Mouse (Mus musculus): ENCODE data around the gene Trrap. TPM values are rescaled to one million over a fixed set of nuclear protein-coding genes. Genes with fewer than 3 reads are reported as not detected.

Trrap gene
- total and polyA plus RNA-seq, 3 experiments: 18.2 to 77.0 (median 55.0) TPM

DNA sequence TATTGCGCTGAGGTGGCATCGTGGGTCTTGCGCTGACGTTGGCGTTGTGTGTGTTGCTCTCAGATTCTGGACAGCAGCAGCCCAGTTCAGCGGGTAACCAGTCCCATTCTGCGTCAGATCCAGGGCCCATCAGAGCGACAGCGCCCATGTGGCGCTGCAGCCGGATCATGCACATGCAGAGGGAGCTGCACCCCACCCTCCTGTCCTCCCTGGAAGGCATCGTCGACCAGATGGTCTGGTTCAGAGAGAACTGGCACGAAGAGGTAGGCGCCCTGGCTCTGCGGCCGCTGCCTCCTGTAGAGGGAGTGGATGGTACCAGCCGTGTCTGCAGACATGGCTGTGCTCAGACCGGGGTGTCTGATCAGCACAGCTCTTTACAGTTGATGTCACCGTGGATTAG lies 77.8 kb downstream of the Trrap start:
- H3K4me1 ChIP-seq (ENCODE audit: control insufficient read depth in 1 of 2, insufficient read depth in 2 of 2): no peaks in the 10 kb centered on the region
- H3K79me2 ChIP-seq (replicated peaks; ENCODE audit: control insufficient read depth, extremely low read depth, insufficient read depth, poor library complexity, severe bottlenecking): no peaks in the 10 kb centered on the region
- H3K27ac ChIP-seq (ENCODE audit: insufficient read depth, low read depth): no peak overlapping the region
- DNase-seq (ENCODE audit: extremely low read depth): no peak
- H3K4me3 ChIP-seq (replicated peaks in 1 of 3; ENCODE audit: low read depth in 2 of 3, low read length in 2 of 3, poor library complexity in 1 of 3): no peak overlapping the region
- no peak overlapping the region for H3K4me2 ChIP-seq (ENCODE audit: insufficient read depth, low read depth, poor library complexity, severe bottlenecking)
- H3K9me3 ChIP-seq (replicated peaks; ENCODE audit: low read length): no peaks in the 10 kb centered on the region
- peaks cover 89 to 97% of the 10 kb centered on the region in 2 experiments for H3K36me3 ChIP-seq (replicated peaks in 1 of 2; ENCODE audit: control insufficient read depth in 1 of 2, insufficient read depth in 1 of 2, low read length in 1 of 2)
- H3K9ac ChIP-seq (ENCODE audit: insufficient read depth, low read depth): no peak overlapping the region
- H3K27me3 ChIP-seq (replicated peaks): no peaks in the 10 kb centered on the region
- no peak for TF ChIP-seq NRF1 (IDR thresholded peaks at IDR 0.05; ENCODE audit: low read depth, low read length)
- TF ChIP-seq BHLHE40 (IDR thresholded peaks at IDR 0.05; ENCODE audit: low read depth, low read length): no peak
- no peak for TF ChIP-seq USF1 (IDR thresholded peaks at IDR 0.05; ENCODE audit: low read depth, low read length)
- no peak for TF ChIP-seq ZKSCAN1 (IDR thresholded peaks at IDR 0.05; ENCODE audit: borderline replicate concordance, low read depth, low read length)
- TF ChIP-seq SMC3 (IDR thresholded peaks at IDR 0.05; ENCODE audit: low read depth, low read length): no peak
- TF ChIP-seq E2F4 (IDR thresholded peaks at IDR 0.05; ENCODE audit: insufficient replicate concordance, low read depth, low read length): no peak
- no peak for TF ChIP-seq ZC3H11A (IDR thresholded peaks at IDR 0.05; ENCODE audit: low read depth, low read length)
- no peak for TF ChIP-seq UBTF (IDR thresholded peaks at IDR 0.05; ENCODE audit: low read depth, low read length)
- no peak for TF ChIP-seq POLR2AphosphoS2 (IDR thresholded peaks at IDR 0.05; ENCODE audit: low read depth, low read length)
- no peak for TF ChIP-seq MYC (IDR thresholded peaks at IDR 0.05; ENCODE audit: low read depth, low read length)
- in situ Hi-C loops (cut with MboI; ENCODE audit: low pct_ligation_motif_present, low pct_unique_long_range_greater_than_20kb, low sequenced_read_pairs): no loop called here
- dilution Hi-C loops (cut with MboI; ENCODE audit: extremely low pct_ligation_motif_present, extremely low pct_unique_long_range_greater_than_20kb, low sequenced_read_pairs): no loop called here

- Histone ChIP-seq H3K79me2 (replicated peaks; ENCODE audit: control insufficient read depth, extremely low read depth, insufficient read depth, poor library complexity, severe bottlenecking) (no peaks in the 10 kb centered on the region), H3K4me3 (replicated peaks in 1 of 3; ENCODE audit: low read depth in 2 of 3, low read length in 2 of 3, poor library complexity in 1 of 3) (no peak overlapping the region), H3K27ac (ENCODE audit: insufficient read depth, low read depth) (no peak overlapping the region), H3K36me3 (replicated peaks in 1 of 2; ENCODE audit: control insufficient read depth in 1 of 2, insufficient read depth in 1 of 2, low read length in 1 of 2) (peaks cover 84 to 95% of the 10 kb centered on the region in 2 experiments), H3K27me3 (replicated peaks) (no peaks in the 10 kb centered on the region), H3K9me3 (replicated peaks; ENCODE audit: low read length) (no peaks in the 10 kb centered on the region), H3K4me1 (ENCODE audit: control insufficient read depth in 1 of 2, insufficient read depth in 2 of 2) (no peaks in the 10 kb centered on the region), H3K4me2 (ENCODE audit: insufficient read depth, low read depth, poor library complexity, severe bottlenecking) (no peak overlapping the region), H3K9ac (ENCODE audit: insufficient read depth, low read depth) (no peak overlapping the region)
- no peak for DNase-seq (ENCODE audit: extremely low read depth)
- in situ Hi-C loops (cut with MboI; ENCODE audit: low pct_ligation_motif_present, low pct_unique_long_range_greater_than_20kb, low sequenced_read_pairs): no loop called here
- dilution Hi-C loops (cut with MboI; ENCODE audit: extremely low pct_ligation_motif_present, extremely low pct_unique_long_range_greater_than_20kb, low sequenced_read_pairs): no loop called here
- TF ChIP-seq SIN3A (IDR thresholded peaks at IDR 0.05; ENCODE audit: low read length) (no peak), CHD2 (IDR thresholded peaks at IDR 0.05; ENCODE audit: low read length) (no peak), MAFK (IDR thresholded peaks at IDR 0.05; ENCODE audit: insufficient replicate concordance, low read length) (no peak), E2F4 (IDR thresholded peaks at IDR 0.05; ENCODE audit: insufficient replicate concordance, low read depth, low read length) (no peak), HCFC1 (IDR thresholded peaks at IDR 0.05; ENCODE audit: low read depth, low read length) (no peak), MYC (IDR thresholded peaks at IDR 0.05; ENCODE audit: low read depth, low read length) (no peak), ZKSCAN1 (IDR thresholded peaks at IDR 0.05; ENCODE audit: borderline replicate concordance, low read depth, low read length) (no peak), UBTF (IDR thresholded peaks at IDR 0.05; ENCODE audit: low read depth, low read length) (no peak), EP300 (IDR thresholded peaks at IDR 0.05; ENCODE audit: low read length) (no peak), USF2 (conservative IDR thresholded peaks at IDR 0.05; ENCODE audit: low read depth, low read length) (no peak), MXI1 (IDR thresholded peaks at IDR 0.05; ENCODE audit: low read depth, low read length) (no peak), USF1 (IDR thresholded peaks at IDR 0.05; ENCODE audit: low read depth, low read length) (no peak), SMC3 (IDR thresholded peaks at IDR 0.05; ENCODE audit: low read depth, low read length) (no peak), CHD1 (IDR thresholded peaks at IDR 0.05; ENCODE audit: low read depth, low read length) (no peak), ZC3H11A (IDR thresholded peaks at IDR 0.05; ENCODE audit: low read depth, low read length) (no peak), ZNF384 (IDR thresholded peaks at IDR 0.05; ENCODE audit: low read depth, low read length) (no peak)
These were observed 81.2 kb downstream of the Trrap start for GRCm38 (mm10) chr5:144848735-144849134.
